Mouse (Mus musculus): ENCODE measurements at regions not wholly inside any gene's neighbourhood (a gene's known extent, or its start where the extent isn't known, plus 50 kb on each side); places are given as distances from the start of the nearest gene placed in this dataset.

- DNase-seq (ENCODE audit: low read depth, low spot score): no peak
Measured at GRCm38 (mm10) chr1:42471846-42472494, 223.6 kb upstream of the Pou3f3 start.

- no peak for DNase-seq (ENCODE audit: low read depth, low spot score)
Measured at GRCm38 (mm10) chr1:42472495-42473230, 222.9 kb upstream of the Pou3f3 start.

- no peak for DNase-seq (ENCODE audit: low read depth, low spot score)
Measured at GRCm38 (mm10) chr1:42474197-42474596, 221.4 kb upstream of the Pou3f3 start.

- no peak for DNase-seq (ENCODE audit: low read depth, low spot score)
Measured at GRCm38 (mm10) chr1:42474831-42475230, 220.7 kb upstream of the Pou3f3 start.

GRCm38 (mm10) chr1:42475629-42476028 lies 219.9 kb upstream of the Pou3f3 start:
- no peak for DNase-seq (ENCODE audit: low read depth, low spot score)

- no peak for DNase-seq (ENCODE audit: low read depth, low spot score)
Measured at GRCm38 (mm10) chr1:42480348-42480920, 215.1 kb upstream of the Pou3f3 start.

GRCm38 (mm10) chr1:42489563-42489962 lies 206.0 kb upstream of the Pou3f3 start:
- no peak for DNase-seq (ENCODE audit: low read depth, low spot score)

- no peak for DNase-seq (ENCODE audit: low read depth, low spot score)
Measured at GRCm38 (mm10) chr1:42490856-42491643, 204.5 kb upstream of the Pou3f3 start.

GRCm38 (mm10) chr1:42491644-42492277 lies 203.8 kb upstream of the Pou3f3 start:
- no peak for DNase-seq (ENCODE audit: low read depth, low spot score)

GRCm38 (mm10) chr1:42496022-42496421 lies 199.5 kb upstream of the Pou3f3 start:
- no peak for DNase-seq (ENCODE audit: low read depth, low spot score)

GRCm38 (mm10) chr1:42496433-42496832 lies 199.1 kb upstream of the Pou3f3 start:
- no peak for DNase-seq (ENCODE audit: low read depth, low spot score)

- no peak for DNase-seq (ENCODE audit: low read depth, low spot score)
Measured at GRCm38 (mm10) chr1:42498901-42499300, 196.7 kb upstream of the Pou3f3 start.

GRCm38 (mm10) chr1:42504491-42504890 lies 191.1 kb upstream of the Pou3f3 start:
- no peak for DNase-seq (ENCODE audit: low read depth, low spot score)

GRCm38 (mm10) chr1:42505048-42505729 lies 190.4 kb upstream of the Pou3f3 start:
- DNase-seq (ENCODE audit: low read depth, low spot score): no peak

GRCm38 (mm10) chr1:42514417-42514816 lies 181.2 kb upstream of the Pou3f3 start:
- DNase-seq (ENCODE audit: low read depth, low spot score): no peak

GRCm38 (mm10) chr1:42524401-42524800 lies 171.2 kb upstream of the Pou3f3 start:
- no peak for DNase-seq (ENCODE audit: low read depth, low spot score)

- DNase-seq (ENCODE audit: low read depth, low spot score): no peak
Measured at GRCm38 (mm10) chr1:42527746-42528476, 167.7 kb upstream of the Pou3f3 start.

GRCm38 (mm10) chr1:42532908-42533307 lies 162.7 kb upstream of the Pou3f3 start:
- no peak for DNase-seq (ENCODE audit: low read depth, low spot score)

- DNase-seq (ENCODE audit: low read depth, low spot score): peak; percentile 62
Measured at GRCm38 (mm10) chr1:42539066-42539539, 156.5 kb upstream of the Pou3f3 start.

Measured in brain, embryonic 18.5 days (tissue).